Mouse (Mus musculus): ENCODE data around the gene Ccdc180.
A peak's percentile ranks its signal among the peaks of the same experiment; 100 is the strongest.

The Ccdc180 gene

GRCm38 (mm10) chr4:45890066-45890761 lies at the start of gene Ccdc180:
Gene Ccdc180, plus strand, starts transcription at chr4:45890303.
- DNase-seq (ENCODE audit: low spot score) = peak; percentile 79

- DNase-seq (ENCODE audit: low spot score) = no peak
Observed at GRCm38 (mm10) chr4:45844355-45844754, 45.7 kb upstream of the Ccdc180 start.

GRCm38 (mm10) chr4:45846263-45846662 lies 43.8 kb upstream of the Ccdc180 start:
- no peak for DNase-seq (ENCODE audit: low spot score)

GRCm38 (mm10) chr4:45848109-45848824 lies 41.8 kb upstream of the Ccdc180 start, which contains the start of gene Stra6l:
Gene Stra6l, plus strand, starts transcription at chr4:45848664.
- no peak for DNase-seq (ENCODE audit: low spot score)

- DNase-seq (ENCODE audit: low spot score) = no peak
Observed at GRCm38 (mm10) chr4:45848825-45849156, 41.3 kb upstream of the Ccdc180 start.

- DNase-seq (ENCODE audit: low spot score) = no peak
Observed at GRCm38 (mm10) chr4:45849419-45849818, 40.7 kb upstream of the Ccdc180 start.

GRCm38 (mm10) chr4:45851640-45852051 lies 38.5 kb upstream of the Ccdc180 start:
- DNase-seq (ENCODE audit: low spot score) = no peak

GRCm38 (mm10) chr4:45853496-45854246 lies 36.4 kb upstream of the Ccdc180 start:
- DNase-seq (ENCODE audit: low spot score) = no peak

- DNase-seq (ENCODE audit: low spot score) = peak; percentile 62
Observed at GRCm38 (mm10) chr4:45855803-45856424, 34.2 kb upstream of the Ccdc180 start.

- no peak for DNase-seq (ENCODE audit: low spot score)
Observed at GRCm38 (mm10) chr4:45861160-45861559, 28.9 kb upstream of the Ccdc180 start.

- DNase-seq (ENCODE audit: low spot score) = no peak
Observed at GRCm38 (mm10) chr4:45867416-45867815, 22.7 kb upstream of the Ccdc180 start.

GRCm38 (mm10) chr4:45869021-45869815 lies 20.9 kb upstream of the Ccdc180 start:
- DNase-seq (ENCODE audit: low spot score) = no peak

- no peak for DNase-seq (ENCODE audit: low spot score)
Observed at GRCm38 (mm10) chr4:45872147-45872546, 18.0 kb upstream of the Ccdc180 start.

- no peak for DNase-seq (ENCODE audit: low spot score)
Observed at GRCm38 (mm10) chr4:45878929-45879328, 11.2 kb upstream of the Ccdc180 start.

- no peak for DNase-seq (ENCODE audit: low spot score)
Observed at GRCm38 (mm10) chr4:45882521-45882920, 7.6 kb upstream of the Ccdc180 start.

GRCm38 (mm10) chr4:45883250-45883649 lies 6.9 kb upstream of the Ccdc180 start:
- DNase-seq (ENCODE audit: low spot score) = no peak

- DNase-seq (ENCODE audit: low spot score) = no peak
Observed at GRCm38 (mm10) chr4:45889487-45889886, 616 bp upstream of the Ccdc180 start.

- no peak for DNase-seq (ENCODE audit: low spot score)
Observed at GRCm38 (mm10) chr4:45896425-45897081, 6.5 kb downstream of the Ccdc180 start.

- DNase-seq (ENCODE audit: low spot score) = no peak
Observed at GRCm38 (mm10) chr4:45898413-45898812, 8.3 kb downstream of the Ccdc180 start.

- no peak for DNase-seq (ENCODE audit: low spot score)
Observed at GRCm38 (mm10) chr4:45909256-45909655, 19.2 kb downstream of the Ccdc180 start.

- DNase-seq (ENCODE audit: low spot score) = no peak
Observed at GRCm38 (mm10) chr4:45909924-45910323, 19.8 kb downstream of the Ccdc180 start.

Measured in ovary, postnatal 36 days (tissue).